8 mouse cellular contexts compared by ENCODE assay signal in genomic region chr2:9877326-9877690, GRCm38 (mm10). TPM values are rescaled to one million over a fixed set of nuclear protein-coding genes. Genes with fewer than 3 reads are reported as not detected.
DNase-seq lines count a peak whose midpoint lies in the region; ATAC-seq lines count a peak whose summit lies in the region.

No protein-coding gene starts in this region.

- under 1% methylated on average over 35 of the region's 35 CpGs for WGBS in kidney, embryonic 15.5 days
- WGBS in embryonic facial prominence, embryonic 10.5 days = under 1% methylated on average over 35 of the region's 35 CpGs
- under 1% methylated on average over 35 of the region's 35 CpGs for WGBS in hindbrain, embryonic 13.5 days

- peak overlapping the region; percentile 44 for H3K9ac ChIP-seq in kidney, embryonic 15.5 days
- peak overlapping the region; percentile 65 for H3K9ac ChIP-seq in hindbrain, embryonic 13.5 days

- H3K9me3 ChIP-seq in kidney, embryonic 15.5 days (replicated peaks) = no peaks in the 10 kb centered on the region
- no peaks in the 10 kb centered on the region for H3K9me3 ChIP-seq in embryonic facial prominence, embryonic 10.5 days
- no peaks in the 10 kb centered on the region for H3K9me3 ChIP-seq in hindbrain, embryonic 13.5 days

- peak overlapping the region; percentile 55 for H3K4me3 ChIP-seq in kidney, embryonic 15.5 days (replicated peaks)
- peak overlapping the region; percentile 63 for H3K4me3 ChIP-seq in embryonic facial prominence, embryonic 10.5 days
- H3K4me3 ChIP-seq in hindbrain, embryonic 13.5 days = peak overlapping the region; percentile 41

- no peak for ATAC-seq in kidney, embryonic 15.5 days (replicated peaks; ENCODE audit: low FRiP score)
- no peak for ATAC-seq in hindbrain, embryonic 13.5 days (ENCODE audit: low FRiP score)
- peak; percentile 15 for ATAC-seq in megakaryocyte progenitor cell, adult 5-6 weeks (replicated peaks; ENCODE audit: poor library complexity)

- intact Hi-C loops in left cerebral cortex, postnatal 4 days (cut with DNase I) = no loop called here

- peak overlapping the region; percentile 88 for H3K27ac ChIP-seq in kidney, embryonic 15.5 days
- H3K27ac ChIP-seq in embryonic facial prominence, embryonic 10.5 days (replicated peaks) = peak overlapping the region; percentile 81
- H3K27ac ChIP-seq in hindbrain, embryonic 13.5 days = peak overlapping the region; percentile 77

- peaks cover 47% of the 10 kb centered on the region for H3K4me1 ChIP-seq in kidney, embryonic 15.5 days
- H3K4me1 ChIP-seq in embryonic facial prominence, embryonic 10.5 days = peaks cover 77% of the 10 kb centered on the region
- H3K4me1 ChIP-seq in hindbrain, embryonic 13.5 days (replicated peaks) = peaks cover 52% of the 10 kb centered on the region

- H3K27me3 ChIP-seq in kidney, embryonic 15.5 days = peaks cover 92% of the 10 kb centered on the region
- peaks cover 92% of the 10 kb centered on the region for H3K27me3 ChIP-seq in embryonic facial prominence, embryonic 10.5 days (replicated peaks; ENCODE audit: low read depth, poor library complexity, severe bottlenecking)
- peaks cover 99% of the 10 kb centered on the region for H3K27me3 ChIP-seq in hindbrain, embryonic 13.5 days

- no peaks in the 10 kb centered on the region for H3K36me3 ChIP-seq in kidney, embryonic 15.5 days
- peaks cover 7% of the 10 kb centered on the region for H3K36me3 ChIP-seq in embryonic facial prominence, embryonic 10.5 days (replicated peaks)
- H3K36me3 ChIP-seq in hindbrain, embryonic 13.5 days = no peaks in the 10 kb centered on the region

- H3K4me2 ChIP-seq in kidney, embryonic 15.5 days = peak overlapping the region; percentile 93
- peak overlapping the region; percentile 61 for H3K4me2 ChIP-seq in hindbrain, embryonic 13.5 days

- DNase-seq in kidney, adult 9 months = no peak
- no peak for DNase-seq in embryonic facial prominence, embryonic 10.5 days (ENCODE audit: low spot score)
- no peak for DNase-seq in right cerebral cortex, postnatal 25 days
- no peak for DNase-seq in urinary bladder, postnatal 10 days (ENCODE audit: low spot score)
- DNase-seq in left cerebral cortex, postnatal 4 days = no peak

RNA-seq across cellular contexts. Expression of gene 4930412O13Rik, which starts 3.7 kb away (rescaled TPM):
- 2.8 and 3.0 TPM in 2 replicates for polyA plus RNA-seq in kidney, embryonic 15.5 days (2015; fragmentation: Nextera tagmentation; extraction: Ambion mirVana)
- 2.3 TPM in 2 replicates for polyA plus RNA-seq in embryonic facial prominence, embryonic 10.5 days (2016; fragmentation: Nextera tagmentation; extraction: Ambion mirVana)
- 1.1 and 2.5 TPM in 2 replicates for polyA plus RNA-seq in hindbrain, embryonic 13.5 days (2015; fragmentation: Nextera tagmentation; extraction: Ambion mirVana)
- total RNA-seq in megakaryocyte progenitor cell, adult 5-6 weeks (2015) = not detected in 2 replicates
- not detected in 2 replicates for total RNA-seq in megakaryocyte progenitor cell, adult 5-6 weeks (2017)
- not detected for total RNA-seq in left cerebral cortex, postnatal 4 days (2021)

RNA-seq across cellular contexts. Expression of gene 9230102O04Rik, which starts 12.0 kb away (rescaled TPM):
- 4.9 and 6.2 TPM in 2 replicates for polyA plus RNA-seq in kidney, embryonic 15.5 days (2015; fragmentation: Nextera tagmentation; extraction: Ambion mirVana)
- polyA plus RNA-seq in embryonic facial prominence, embryonic 10.5 days (2016; fragmentation: Nextera tagmentation; extraction: Ambion mirVana) = 0.82 TPM in 1 of 2 replicates, not detected in the other
- 1.4 and 2.7 TPM in 2 replicates for polyA plus RNA-seq in hindbrain, embryonic 13.5 days (2015; fragmentation: Nextera tagmentation; extraction: Ambion mirVana)
- total RNA-seq in megakaryocyte progenitor cell, adult 5-6 weeks (2015) = not detected in 2 replicates
- total RNA-seq in megakaryocyte progenitor cell, adult 5-6 weeks (2017) = not detected in 2 replicates
- not detected for total RNA-seq in left cerebral cortex, postnatal 4 days (2021)

RNA-seq across cellular contexts. Expression of gene Gata3, which starts 12.5 kb away (rescaled TPM):
- 98.5 and 108 TPM in 2 replicates for polyA plus RNA-seq in kidney, embryonic 15.5 days (2015; fragmentation: Nextera tagmentation; extraction: Ambion mirVana)
- polyA plus RNA-seq in embryonic facial prominence, embryonic 10.5 days (2016; fragmentation: Nextera tagmentation; extraction: Ambion mirVana) = 24.5 and 29.1 TPM in 2 replicates
- 32.3 and 59.4 TPM in 2 replicates for polyA plus RNA-seq in hindbrain, embryonic 13.5 days (2015; fragmentation: Nextera tagmentation; extraction: Ambion mirVana)
- total RNA-seq in megakaryocyte progenitor cell, adult 5-6 weeks (2015) = 0.47 TPM in 1 of 2 replicates, not detected in the other
- total RNA-seq in megakaryocyte progenitor cell, adult 5-6 weeks (2017) = 0.25 and 0.71 TPM in 2 replicates
- total RNA-seq in left cerebral cortex, postnatal 4 days (2021) = 1 to 10 TPM; 1.0 to 1.5 TPM
